Mouse (Mus musculus): ENCODE data around the gene Mfsd14b. TPM values are rescaled to one million over a fixed set of nuclear protein-coding genes. Genes with fewer than 3 reads are reported as not detected.

The Mfsd14b gene
- polyA plus RNA-seq, 1 experiment, result 3.7 TPM

GRCm38 (mm10) chr13:65111961-65112360 is 814 bp downstream of the Mfsd14b start:
- Histone ChIP-seq H3K36me3 (ENCODE audit: control insufficient read depth, insufficient read depth, low read length) (no peaks in the 10 kb centered on the region), H3K4me3 (ENCODE audit: control insufficient read depth, low read depth, low read length) (peak overlapping the region; percentile 93), H3K27me3 (ENCODE audit: control insufficient read depth, insufficient read depth, low read length) (no peaks in the 10 kb centered on the region), H3K27ac (ENCODE audit: control insufficient read depth, insufficient read depth, low read depth, low read length) (peak overlapping the region; percentile 70; the same call in 1 of the 2 replicates), H3K4me1 (ENCODE audit: control insufficient read depth, insufficient read depth, low read length) (peaks cover 2% of the 10 kb centered on the region; the same call in 1 of the 2 replicates)
- no peak for TF ChIP-seq CTCF (IDR thresholded peaks at IDR 0.05; ENCODE audit: control insufficient read depth, insufficient read depth, insufficient replicate concordance, low read depth, low read length)
- no peak for TF ChIP-seq POLR2A (IDR thresholded peaks at IDR 0.05; ENCODE audit: control insufficient read depth, low read depth, low read length)

GRCm38 (mm10) chr13:65101232-65101631 is 11.5 kb downstream of the Mfsd14b start:
- Histone ChIP-seq H3K4me1 (ENCODE audit: control insufficient read depth, insufficient read depth, low read length) (no peaks in the 10 kb centered on the region), H3K36me3 (ENCODE audit: control insufficient read depth, insufficient read depth, low read length) (no peaks in the 10 kb centered on the region), H3K4me3 (ENCODE audit: control insufficient read depth, low read depth, low read length) (no peak overlapping the region), H3K27me3 (ENCODE audit: control insufficient read depth, insufficient read depth, low read length) (no peaks in the 10 kb centered on the region), H3K27ac (ENCODE audit: control insufficient read depth, insufficient read depth, low read depth, low read length) (no peak overlapping the region)
- no peak for TF ChIP-seq POLR2A (IDR thresholded peaks at IDR 0.05; ENCODE audit: control insufficient read depth, low read depth, low read length)
- TF ChIP-seq CTCF (IDR thresholded peaks at IDR 0.05; ENCODE audit: control insufficient read depth, insufficient read depth, insufficient replicate concordance, low read depth, low read length), result no peak

GRCm38 (mm10) chr13:65100678-65101077 is 12.1 kb downstream of the Mfsd14b start:
- Histone ChIP-seq H3K36me3 (ENCODE audit: control insufficient read depth, insufficient read depth, low read length) (no peaks in the 10 kb centered on the region), H3K4me3 (ENCODE audit: control insufficient read depth, low read depth, low read length) (no peak overlapping the region), H3K27me3 (ENCODE audit: control insufficient read depth, insufficient read depth, low read length) (no peaks in the 10 kb centered on the region), H3K4me1 (ENCODE audit: control insufficient read depth, insufficient read depth, low read length) (no peaks in the 10 kb centered on the region), H3K27ac (ENCODE audit: control insufficient read depth, insufficient read depth, low read depth, low read length) (no peak overlapping the region)
- TF ChIP-seq CTCF (IDR thresholded peaks at IDR 0.05; ENCODE audit: control insufficient read depth, insufficient read depth, insufficient replicate concordance, low read depth, low read length) (no peak), POLR2A (IDR thresholded peaks at IDR 0.05; ENCODE audit: control insufficient read depth, low read depth, low read length) (no peak)

- H3K4me1 ChIP-seq (ENCODE audit: control insufficient read depth, insufficient read depth, low read length), result no peaks in the 10 kb centered on the region
- no peaks in the 10 kb centered on the region for H3K27me3 ChIP-seq (ENCODE audit: control insufficient read depth, insufficient read depth, low read length)
- no peaks in the 10 kb centered on the region for H3K36me3 ChIP-seq (ENCODE audit: control insufficient read depth, insufficient read depth, low read length)
- H3K27ac ChIP-seq (ENCODE audit: control insufficient read depth, insufficient read depth, low read depth, low read length), result no peak overlapping the region
- TF ChIP-seq POLR2A (IDR thresholded peaks at IDR 0.05; ENCODE audit: control insufficient read depth, low read depth, low read length), result no peak
- no peak for TF ChIP-seq CTCF (IDR thresholded peaks at IDR 0.05; ENCODE audit: control insufficient read depth, insufficient read depth, insufficient replicate concordance, low read depth, low read length)
- H3K4me3 ChIP-seq (ENCODE audit: control insufficient read depth, low read depth, low read length), result no peak overlapping the region
Measured at GRCm38 (mm10) chr13:65097018-65097417, 15.8 kb downstream of the Mfsd14b start.

GRCm38 (mm10) chr13:65095923-65096322 is 16.9 kb downstream of the Mfsd14b start:
- Histone ChIP-seq H3K27ac (ENCODE audit: control insufficient read depth, insufficient read depth, low read depth, low read length) (no peak overlapping the region), H3K4me1 (ENCODE audit: control insufficient read depth, insufficient read depth, low read length) (no peaks in the 10 kb centered on the region), H3K4me3 (ENCODE audit: control insufficient read depth, low read depth, low read length) (no peak overlapping the region), H3K36me3 (ENCODE audit: control insufficient read depth, insufficient read depth, low read length) (no peaks in the 10 kb centered on the region), H3K27me3 (ENCODE audit: control insufficient read depth, insufficient read depth, low read length) (no peaks in the 10 kb centered on the region)
- TF ChIP-seq POLR2A (IDR thresholded peaks at IDR 0.05; ENCODE audit: control insufficient read depth, low read depth, low read length), result no peak

- Histone ChIP-seq H3K36me3 (ENCODE audit: control insufficient read depth, insufficient read depth, low read length) (peaks cover 2% of the 10 kb centered on the region), H3K4me3 (ENCODE audit: control insufficient read depth, low read depth, low read length) (no peak overlapping the region)
- TF ChIP-seq CTCF (IDR thresholded peaks at IDR 0.05; ENCODE audit: control insufficient read depth, insufficient read depth, insufficient replicate concordance, low read depth, low read length) (no peak), POLR2A (IDR thresholded peaks at IDR 0.05; ENCODE audit: control insufficient read depth, low read depth, low read length) (no peak)
Measured at GRCm38 (mm10) chr13:65069969-65070368, 42.8 kb downstream of the Mfsd14b start.

GRCm38 (mm10) chr13:65052660-65053059 is 60.1 kb downstream of the Mfsd14b start, which contains the start of gene Prss47:
Gene Prss47 (minus strand): TSS chr13:65052760.
- Histone ChIP-seq H3K4me3 (ENCODE audit: control insufficient read depth, low read depth, low read length) (peak within 1 kb of the TSS; percentile 30), H3K36me3 (ENCODE audit: control insufficient read depth, insufficient read depth, low read length) (no peaks in the 10 kb centered on the region), H3K27ac (ENCODE audit: control insufficient read depth, insufficient read depth, low read depth, low read length) (no peak within 1 kb of the TSS), H3K27me3 (ENCODE audit: control insufficient read depth, insufficient read depth, low read length) (no peaks in the 10 kb centered on the region), H3K4me1 (ENCODE audit: control insufficient read depth, insufficient read depth, low read length) (no peaks in the 10 kb centered on the region)
- TF ChIP-seq CTCF (IDR thresholded peaks at IDR 0.05; ENCODE audit: control insufficient read depth, insufficient read depth, insufficient replicate concordance, low read depth, low read length), result no peak
- no peak for TF ChIP-seq POLR2A (IDR thresholded peaks at IDR 0.05; ENCODE audit: control insufficient read depth, low read depth, low read length)

More at GRCm38 (mm10) chr13:65069969-65070368, 42.8 kb downstream of the Mfsd14b start:
- Histone ChIP-seq H3K4me1 (ENCODE audit: control insufficient read depth, insufficient read depth, low read length) (no peaks in the 10 kb centered on the region), H3K27ac (ENCODE audit: control insufficient read depth, insufficient read depth, low read depth, low read length) (no peak overlapping the region), H3K27me3 (ENCODE audit: control insufficient read depth, insufficient read depth, low read length) (no peaks in the 10 kb centered on the region)

- Histone ChIP-seq H3K36me3 (ENCODE audit: control insufficient read depth, insufficient read depth, low read length) (no peaks in the 10 kb centered on the region), H3K27ac (ENCODE audit: control insufficient read depth, insufficient read depth, low read depth, low read length) (no peak overlapping the region), H3K4me3 (ENCODE audit: control insufficient read depth, low read depth, low read length) (peak overlapping the region; percentile 16; the same call in 1 of the 2 replicates), H3K4me1 (ENCODE audit: control insufficient read depth, insufficient read depth, low read length) (no peaks in the 10 kb centered on the region), H3K27me3 (ENCODE audit: control insufficient read depth, insufficient read depth, low read length) (no peaks in the 10 kb centered on the region)
- TF ChIP-seq POLR2A (IDR thresholded peaks at IDR 0.05; ENCODE audit: control insufficient read depth, low read depth, low read length), result no peak
- TF ChIP-seq CTCF (IDR thresholded peaks at IDR 0.05; ENCODE audit: control insufficient read depth, insufficient read depth, insufficient replicate concordance, low read depth, low read length), result no peak
Measured at GRCm38 (mm10) chr13:65035057-65035456, 77.7 kb downstream of the Mfsd14b start.

All from testis, adult 2 months (tissue).